Mouse (Mus musculus): ENCODE data around the gene Adnp.

- TF ChIP-seq CTCF (IDR thresholded peaks at IDR 0.05; ENCODE audit: low read depth) (no peak), EP300 (IDR thresholded peaks at IDR 0.05; ENCODE audit: low read depth) (no peak)
Observed at GRCm38 (mm10) chr2:168253822-168254221, 46.9 kb upstream of the Adnp start.
